Mouse (Mus musculus): ENCODE results near the gene Elovl2.
A peak's percentile ranks its signal among the peaks of the same experiment; 100 is the strongest.
"Not testable (repeated sequence)": the region's sequence is repeated elsewhere in the genome, so short reads cannot be mapped to it uniquely, and the experiment has no call there.

The Elovl2 gene

GRCm38 (mm10) chr13:41220304-41220834 lies at the start of gene Elovl2:
Gene Elovl2 (minus strand): TSS chr13:41220405.
- peak; percentile 62 for DNase-seq (ENCODE audit: low read depth)

- DNase-seq (ENCODE audit: low read depth) = no peak
Measured at GRCm38 (mm10) chr13:41267827-41268408, 47.7 kb upstream of the Elovl2 start.

GRCm38 (mm10) chr13:41263304-41264006 lies 43.2 kb upstream of the Elovl2 start:
- DNase-seq (ENCODE audit: low read depth) = no peak

GRCm38 (mm10) chr13:41261617-41262016 lies 41.4 kb upstream of the Elovl2 start:
- DNase-seq (ENCODE audit: low read depth) = not testable (repeated sequence)

- no peak for DNase-seq (ENCODE audit: low read depth)
Measured at GRCm38 (mm10) chr13:41257851-41258250, 37.6 kb upstream of the Elovl2 start.

- DNase-seq (ENCODE audit: low read depth) = no peak
Measured at GRCm38 (mm10) chr13:41256962-41257361, 36.8 kb upstream of the Elovl2 start.

- no peak for DNase-seq (ENCODE audit: low read depth)
Measured at GRCm38 (mm10) chr13:41256126-41256525, 35.9 kb upstream of the Elovl2 start.

GRCm38 (mm10) chr13:41252736-41253135 lies 32.5 kb upstream of the Elovl2 start:
- no peak for DNase-seq (ENCODE audit: low read depth)

- no peak for DNase-seq (ENCODE audit: low read depth)
Measured at GRCm38 (mm10) chr13:41252141-41252540, 31.9 kb upstream of the Elovl2 start.

GRCm38 (mm10) chr13:41251667-41252066 lies 31.5 kb upstream of the Elovl2 start:
- no peak for DNase-seq (ENCODE audit: low read depth)

GRCm38 (mm10) chr13:41251232-41251631 lies 31.0 kb upstream of the Elovl2 start:
- DNase-seq (ENCODE audit: low read depth) = peak; percentile 7

- DNase-seq (ENCODE audit: low read depth) = peak; percentile 67
Measured at GRCm38 (mm10) chr13:41250318-41250981, 30.2 kb upstream of the Elovl2 start.

GRCm38 (mm10) chr13:41249538-41250317 lies 29.5 kb upstream of the Elovl2 start, which contains the start of gene Smim13:
Gene Smim13 (plus strand): TSS chr13:41249844.
- peak; percentile 97 for DNase-seq (ENCODE audit: low read depth)

GRCm38 (mm10) chr13:41248751-41249520 lies 28.7 kb upstream of the Elovl2 start:
- DNase-seq (ENCODE audit: low read depth) = no peak

GRCm38 (mm10) chr13:41244306-41244830 lies 24.2 kb upstream of the Elovl2 start:
- DNase-seq (ENCODE audit: low read depth) = no peak

GRCm38 (mm10) chr13:41241557-41241956 lies 21.4 kb upstream of the Elovl2 start:
- no peak for DNase-seq (ENCODE audit: low read depth)

- DNase-seq (ENCODE audit: low read depth) = peak; percentile 85
Measured at GRCm38 (mm10) chr13:41238805-41239130, 18.6 kb upstream of the Elovl2 start.

GRCm38 (mm10) chr13:41238035-41238804 lies 18.0 kb upstream of the Elovl2 start:
- DNase-seq (ENCODE audit: low read depth) = no peak

GRCm38 (mm10) chr13:41235845-41236741 lies 15.9 kb upstream of the Elovl2 start:
- no peak for DNase-seq (ENCODE audit: low read depth)

Data from naive thymus-derived CD4-positive, alpha-beta T cell, adult 2 months (primary cell).